Mouse (Mus musculus) B cell, adult 2 months (primary cell): Measurements from ENCODE around the gene Piwil1.

Source experiments
- DNase-seq, 2 experiments: peaks; one replicate each; pipeline ENCODE4 v3.0.0; 2022

Gene Piwil1

GRCm38 (mm10) chr5:128702224-128702623 lies at the start of gene Piwil1:
Gene Piwil1 (plus strand): TSS chr5:128702524.
- no peak for DNase-seq

- no peak for DNase-seq
Observed at GRCm38 (mm10) chr5:128656496-128657135, 45.7 kb upstream of the Piwil1 start.

GRCm38 (mm10) chr5:128660101-128660500 lies 42.2 kb upstream of the Piwil1 start:
- no peak for DNase-seq

GRCm38 (mm10) chr5:128662881-128663280 lies 39.4 kb upstream of the Piwil1 start:
- no peak for DNase-seq

GRCm38 (mm10) chr5:128663976-128664375 lies 38.3 kb upstream of the Piwil1 start:
- DNase-seq: no peak

GRCm38 (mm10) chr5:128665045-128665444 lies 37.3 kb upstream of the Piwil1 start:
- no peak for DNase-seq

DNA sequence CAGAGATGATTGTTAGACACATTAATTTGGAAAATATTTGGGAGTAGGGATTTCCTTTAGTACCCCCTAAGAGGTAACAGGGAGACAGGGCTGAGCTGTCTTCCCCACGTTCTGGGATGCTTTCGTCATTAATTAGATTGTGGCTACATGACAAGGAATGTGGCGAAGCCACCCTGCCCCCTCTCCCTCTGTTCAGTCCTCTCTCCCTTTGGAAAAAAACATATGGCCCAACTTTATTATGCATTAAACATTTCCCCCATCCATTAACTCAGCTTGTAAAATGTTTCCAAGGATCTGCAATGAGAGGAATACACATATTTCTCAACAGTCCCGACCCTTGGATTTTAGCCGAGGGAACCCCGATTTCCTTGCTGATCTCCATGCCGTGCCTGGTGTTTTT lies 35.0 kb upstream of the Piwil1 start:
- DNase-seq: no peak

DNA sequence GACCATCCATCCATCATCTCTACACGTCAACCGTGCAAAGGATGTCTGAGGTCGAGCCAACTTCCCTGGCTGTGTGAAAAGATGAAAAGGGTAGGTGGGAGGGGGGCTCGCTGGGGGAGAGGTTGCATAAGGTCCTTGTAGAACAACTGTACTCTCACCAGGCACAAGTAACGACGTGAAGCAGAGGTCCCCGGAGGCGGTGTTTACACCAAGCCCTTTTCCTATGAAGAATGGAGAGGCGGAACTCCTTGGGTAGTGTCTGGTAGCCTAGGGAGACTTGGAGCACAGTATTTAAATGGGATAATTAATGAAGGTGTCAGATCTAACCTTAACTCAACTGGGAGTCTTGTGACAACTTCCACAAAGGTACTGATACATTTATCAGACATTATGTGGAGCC lies 28.2 kb upstream of the Piwil1 start:
- DNase-seq: no peak

DNA sequence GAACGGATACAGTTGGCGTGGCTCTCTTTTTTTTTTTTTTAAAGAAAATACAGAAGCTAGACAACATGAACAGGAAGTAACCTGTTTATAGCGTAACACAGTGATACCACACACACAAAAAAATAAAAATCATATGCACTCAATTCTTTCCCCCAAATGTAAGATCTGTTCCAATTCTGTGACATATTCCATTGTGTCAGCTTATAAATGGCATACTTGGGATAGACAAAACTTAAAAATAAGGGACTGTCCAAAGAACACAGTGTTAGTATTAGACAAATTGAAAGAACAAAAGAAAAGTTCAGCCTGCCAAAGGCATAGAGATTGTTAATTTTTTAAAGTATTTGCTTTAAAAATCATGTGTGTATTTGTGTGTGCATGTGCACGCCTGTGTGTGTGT lies 25.0 kb upstream of the Piwil1 start:
- DNase-seq: no peak

GRCm38 (mm10) chr5:128677861-128678260 lies 24.5 kb upstream of the Piwil1 start:
- DNase-seq: no peak

GRCm38 (mm10) chr5:128681456-128681855 lies 20.9 kb upstream of the Piwil1 start:
- no peak for DNase-seq

GRCm38 (mm10) chr5:128684192-128684591 lies 18.1 kb upstream of the Piwil1 start:
- no peak for DNase-seq

GRCm38 (mm10) chr5:128684621-128685020 lies 17.7 kb upstream of the Piwil1 start:
- DNase-seq: no peak

DNA sequence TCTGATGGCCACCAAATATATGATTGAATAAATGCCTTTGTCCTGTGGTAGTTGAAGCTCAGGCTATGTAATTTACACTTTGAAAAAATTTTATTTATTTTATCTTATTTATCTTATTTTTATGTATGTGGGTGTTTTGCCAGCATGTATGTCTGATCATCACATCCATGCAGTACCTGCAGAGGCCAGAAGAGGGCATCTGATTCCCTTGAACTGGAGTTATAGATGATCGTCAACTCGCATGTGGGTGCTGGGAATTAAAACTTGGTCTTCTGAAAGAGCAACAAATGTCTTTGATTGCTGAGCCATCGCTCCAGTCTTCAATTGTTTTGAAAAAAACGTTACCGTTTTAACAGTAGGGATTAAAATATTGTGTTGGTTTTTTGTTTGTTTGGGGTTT lies 15.2 kb upstream of the Piwil1 start:
- no peak for DNase-seq

DNA sequence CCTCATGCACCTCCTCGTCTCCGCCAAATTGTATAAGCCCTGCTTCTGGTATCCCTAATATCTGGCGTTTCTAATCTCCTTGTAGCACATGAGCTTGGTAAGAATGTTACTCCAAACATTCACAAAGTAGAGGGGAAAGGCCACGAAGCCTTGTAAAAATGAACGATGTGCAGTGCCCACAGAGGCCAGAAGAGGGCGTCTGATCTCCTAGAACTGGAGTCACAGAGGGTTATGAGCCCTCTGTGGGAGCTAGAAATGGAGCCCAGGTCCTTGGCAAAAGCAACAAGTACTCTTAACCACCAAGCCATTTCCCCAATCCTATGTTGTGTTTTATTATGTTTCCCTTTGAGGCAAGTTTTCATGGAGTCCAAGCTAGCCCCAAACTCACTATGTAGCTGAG lies 8.2 kb upstream of the Piwil1 start:
- DNase-seq: no peak

DNA sequence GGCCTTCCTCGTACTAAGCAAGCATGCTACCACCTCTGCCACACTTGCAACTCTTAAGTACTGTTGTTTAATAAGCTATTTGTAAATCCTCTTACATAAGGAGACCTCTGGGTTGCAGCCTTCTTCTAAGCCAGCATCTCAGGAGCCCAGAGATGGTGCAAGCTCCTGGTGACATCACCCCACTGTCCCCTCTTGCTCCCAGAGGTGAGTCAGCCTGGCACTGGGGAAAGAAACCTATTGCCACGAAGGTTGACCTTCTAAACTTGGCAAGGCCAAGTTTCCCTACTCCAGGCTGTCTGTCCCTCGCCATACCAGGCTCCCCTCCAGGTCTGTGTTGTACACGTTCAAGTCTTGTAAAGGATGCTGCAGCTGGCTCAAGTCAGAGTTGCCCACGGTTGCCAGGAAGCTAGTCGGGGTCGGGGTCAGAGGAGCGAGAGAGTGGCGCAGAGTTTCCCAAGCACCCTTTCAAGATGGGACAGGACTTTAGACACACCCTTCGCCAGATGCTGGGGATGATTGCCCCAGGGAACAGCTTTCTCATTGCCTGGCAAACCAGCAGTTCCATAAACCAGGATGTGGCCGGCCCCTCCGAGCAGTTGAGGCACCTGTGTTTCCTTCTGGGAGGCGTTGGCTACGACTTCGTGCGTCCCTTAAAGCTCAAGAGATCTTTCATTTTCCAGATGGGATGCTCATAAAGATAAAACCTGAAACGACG lies 7.6 kb upstream of the Piwil1 start:
- DNase-seq: no peak

GRCm38 (mm10) chr5:128696824-128697223 lies 5.5 kb upstream of the Piwil1 start:
- DNase-seq: no peak

DNA sequence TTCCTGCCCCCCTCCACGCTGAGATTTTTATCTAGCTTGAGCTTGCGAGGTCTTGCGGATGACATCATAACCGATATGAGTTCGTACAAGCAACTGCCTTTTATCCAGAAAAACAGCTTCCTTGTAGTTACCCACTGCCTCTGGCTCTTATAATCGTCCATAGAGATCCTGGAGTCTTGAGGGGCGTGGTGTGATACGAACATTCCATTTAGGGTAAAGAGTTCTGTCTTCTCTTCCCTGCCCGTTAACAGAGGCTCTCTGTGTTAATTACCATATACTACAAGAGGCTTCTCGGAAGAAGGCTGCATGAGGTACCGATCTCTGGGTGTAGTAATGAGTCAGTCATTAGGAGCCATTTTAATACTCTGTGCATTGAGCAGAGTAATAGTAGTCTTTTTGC lies 1.6 kb upstream of the Piwil1 start:
- no peak for DNase-seq

GRCm38 (mm10) chr5:128703688-128704087 lies 1.4 kb downstream of the Piwil1 start:
- DNase-seq: no peak

GRCm38 (mm10) chr5:128704134-128704904 lies 2.0 kb downstream of the Piwil1 start:
- no peak for DNase-seq

DNA sequence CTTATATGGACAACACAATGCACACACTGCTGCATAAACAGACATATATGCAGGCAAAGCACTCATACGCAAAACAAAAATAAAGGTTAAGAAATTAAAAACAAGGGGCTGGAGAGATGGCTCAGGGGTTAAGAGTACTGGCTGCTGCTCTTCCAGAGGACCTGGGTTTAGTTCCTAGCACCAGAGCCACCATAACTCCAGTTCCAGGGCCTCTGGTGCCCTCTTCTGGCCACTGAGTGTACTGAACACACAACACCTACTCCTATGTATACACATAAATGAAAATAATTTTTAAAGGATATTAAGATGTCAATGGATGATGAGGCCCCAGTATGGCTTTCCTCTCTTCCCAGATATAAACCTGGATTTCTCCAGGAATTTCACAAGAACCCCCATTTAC lies 4.1 kb downstream of the Piwil1 start:
- DNase-seq: no peak

GRCm38 (mm10) chr5:128707271-128707670 lies 4.9 kb downstream of the Piwil1 start:
- no peak for DNase-seq

DNA sequence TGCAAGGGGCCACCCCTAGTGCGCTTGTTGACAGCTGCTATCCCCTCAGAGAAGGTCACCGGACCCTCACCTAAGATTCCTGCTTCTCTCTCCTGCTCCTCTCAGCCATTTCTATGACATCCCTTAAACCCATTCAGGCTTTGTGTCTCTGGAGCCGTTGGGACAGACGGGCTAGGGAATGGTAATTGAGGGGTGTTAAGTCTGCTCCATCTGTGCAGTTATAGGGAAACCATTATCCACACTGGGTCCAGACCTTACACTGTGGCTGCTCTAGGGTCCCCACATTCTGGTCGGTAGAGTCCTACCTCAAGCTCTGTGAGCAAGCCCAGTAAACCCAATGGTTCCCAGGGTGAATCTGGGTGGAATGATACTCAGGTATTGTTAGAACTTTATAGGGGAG lies 6.6 kb downstream of the Piwil1 start:
- no peak for DNase-seq

- no peak for DNase-seq
Observed at GRCm38 (mm10) chr5:128710596-128710995, 8.3 kb downstream of the Piwil1 start.
